Mouse (Mus musculus) forebrain, embryonic 10.5 days (tissue): ENCODE measurements around the gene Acvrl1. TPM values are rescaled to one million over a fixed set of nuclear protein-coding genes. Genes with fewer than 3 reads are reported as not detected.

Experiments used
- DNase-seq: peaks from one replicate; pipeline ENCODE4 v3.0.0-alpha.2; 2017; ENCODE audit warnings: low spot score; ENCODE audit errors: extremely low spot score
- H3K27ac ChIP-seq: fragments of 300-500 bp; sonication (generic); 2 replicates; pipeline ENCODE4 v1.5.1; 2016; ENCODE audit warnings: mild to moderate bottlenecking
- H3K27me3 ChIP-seq: fragments of 300-500 bp; sonication (generic); 2 replicates; pipeline ENCODE4 v1.6.1; 2016; ENCODE audit warnings: mild to moderate bottlenecking; ENCODE audit not compliant: poor library complexity, severe bottlenecking
- H3K36me3 ChIP-seq: fragments of 300-500 bp; sonication (generic); replicated peaks from 2 replicates; pipeline ENCODE4 v1.6.1; 2016; ENCODE audit warnings: mild to moderate bottlenecking, moderate library complexity
- H3K4me1 ChIP-seq: fragments of 300-500 bp; sonication (generic); 2 replicates; pipeline ENCODE4 v1.6.1; 2016
- H3K4me3 ChIP-seq: fragments of 300-500 bp; sonication (generic); 2 replicates; pipeline ENCODE4 v1.5.1; 2016; ENCODE audit warnings: mild to moderate bottlenecking, moderate library complexity
- H3K9me3 ChIP-seq: fragments of 300-500 bp; sonication (generic); 2 replicates; pipeline ENCODE4 v1.6.1; 2016; ENCODE audit warnings: mild to moderate bottlenecking, moderate library complexity
- WGBS: fragments of 180-500 bp; shearing (Covaris S2); methylation state at CpG from one replicate; pipeline ENCODE4 v1.1.7; 2016; 5-methylcytosine and 5-hydroxymethylcytosine counted together
- polyA plus RNA-seq: library from polyadenylated mRNA; unstranded; fragments of >200 nt; fragmentation: Nextera tagmentation; extraction: Ambion mirVana; gene quantifications from 2 replicates; pipeline ENCODE4 v1.2.1, GENCODE M21; 2016

The Acvrl1 gene
- polyA plus RNA-seq = 8.0 and 8.1 TPM in 2 replicates

- H3K4me1 ChIP-seq = peaks cover 39% of the 10 kb centered on the region
- WGBS = 4% methylated on average over 46 of the region's 46 CpGs
- H3K27me3 ChIP-seq = peaks cover 75% of the 10 kb centered on the region
- no peaks in the 10 kb centered on the region for H3K9me3 ChIP-seq
- DNase-seq = no peak
- H3K36me3 ChIP-seq = no peaks in the 10 kb centered on the region
- peak within 1 kb of the TSS; percentile 67 for H3K27ac ChIP-seq
- peak within 1 kb of the TSS; percentile 48 for H3K4me3 ChIP-seq
Observed at GRCm38 (mm10) chr15:101128181-101129089, at the start of gene Acvrl1. Acvrl1 (plus strand) TSS chr15:101128522.

- peak; percentile 84 for DNase-seq
- Histone ChIP-seq H3K9me3 (no peaks in the 10 kb centered on the region), H3K4me1 (peaks cover 91% of the 10 kb centered on the region), H3K4me3 (peak overlapping the region; percentile 90), H3K27ac (peak overlapping the region; percentile 99), H3K27me3 (peaks cover 23% of the 10 kb centered on the region), H3K36me3 (peaks cover 8% of the 10 kb centered on the region)
- under 1% methylated on average over 30 of the region's 30 CpGs for WGBS
Observed at GRCm38 (mm10) chr15:101078731-101079156, 49.6 kb upstream of the Acvrl1 start.

GRCm38 (mm10) chr15:101080031-101080520 lies 48.2 kb upstream of the Acvrl1 start:
- DNase-seq = no peak
- peaks cover 23% of the 10 kb centered on the region for H3K27me3 ChIP-seq
- 0 out of 2 replicates have a peak overlapping the region, but pooled peaks have one; percentile 90 for H3K4me3 ChIP-seq
- peak overlapping the region; percentile 99 for H3K27ac ChIP-seq
- peaks cover 86% of the 10 kb centered on the region for H3K4me1 ChIP-seq
- WGBS = 78% methylated on average over 9 of the region's 9 CpGs
- no peaks in the 10 kb centered on the region for H3K9me3 ChIP-seq
- no peaks in the 10 kb centered on the region for H3K36me3 ChIP-seq

GRCm38 (mm10) chr15:101081035-101081548 lies 47.2 kb upstream of the Acvrl1 start:
- Histone ChIP-seq H3K27ac (peak overlapping the region; percentile 71), H3K4me1 (peaks cover 76% of the 10 kb centered on the region), H3K4me3 (no peak overlapping the region), H3K27me3 (peaks cover 23% of the 10 kb centered on the region), H3K36me3 (no peaks in the 10 kb centered on the region), H3K9me3 (no peaks in the 10 kb centered on the region)
- DNase-seq = no peak
- 78% methylated on average over 7 of the region's 7 CpGs for WGBS

GRCm38 (mm10) chr15:101082236-101082635 lies 46.1 kb upstream of the Acvrl1 start:
- H3K27me3 ChIP-seq = peaks cover 26% of the 10 kb centered on the region
- H3K9me3 ChIP-seq = no peaks in the 10 kb centered on the region
- H3K4me1 ChIP-seq = peaks cover 68% of the 10 kb centered on the region
- H3K27ac ChIP-seq = peak overlapping the region; percentile 71
- no peak for DNase-seq
- H3K4me3 ChIP-seq = no peak overlapping the region
- 56% methylated on average over 4 of the region's 4 CpGs for WGBS
- no peaks in the 10 kb centered on the region for H3K36me3 ChIP-seq

- peaks cover 56% of the 10 kb centered on the region for H3K4me1 ChIP-seq
- H3K36me3 ChIP-seq = no peaks in the 10 kb centered on the region
- H3K27me3 ChIP-seq = peaks cover 27% of the 10 kb centered on the region
- 75% methylated on average over 10 of the region's 10 CpGs for WGBS
- no peaks in the 10 kb centered on the region for H3K9me3 ChIP-seq
- no peak for DNase-seq
- no peak overlapping the region for H3K4me3 ChIP-seq
- H3K27ac ChIP-seq = no peak overlapping the region; the same call in 1 of the 2 replicates
Observed at GRCm38 (mm10) chr15:101084499-101084898, 43.8 kb upstream of the Acvrl1 start.

GRCm38 (mm10) chr15:101086451-101086850 lies 41.9 kb upstream of the Acvrl1 start:
- Histone ChIP-seq H3K9me3 (no peaks in the 10 kb centered on the region), H3K4me3 (no peak overlapping the region), H3K4me1 (peaks cover 38% of the 10 kb centered on the region), H3K27me3 (peaks cover 26% of the 10 kb centered on the region), H3K36me3 (no peaks in the 10 kb centered on the region), H3K27ac (no peak overlapping the region)
- WGBS = 77% methylated on average over 9 of the region's 9 CpGs
- DNase-seq = no peak

- no peak for DNase-seq
- 85% methylated on average over 3 of the region's 3 CpGs for WGBS
- Histone ChIP-seq H3K27ac (no peak overlapping the region), H3K27me3 (peaks cover 30% of the 10 kb centered on the region), H3K9me3 (no peaks in the 10 kb centered on the region), H3K4me1 (peaks cover 38% of the 10 kb centered on the region), H3K36me3 (no peaks in the 10 kb centered on the region), H3K4me3 (no peak overlapping the region)
Observed at GRCm38 (mm10) chr15:101086956-101087355, 41.4 kb upstream of the Acvrl1 start.

- no peak overlapping the region for H3K27ac ChIP-seq
Observed at GRCm38 (mm10) chr15:101088291-101088690, 40.0 kb upstream of the Acvrl1 start.

GRCm38 (mm10) chr15:101091551-101091950 lies 36.8 kb upstream of the Acvrl1 start:
- no peaks in the 10 kb centered on the region for H3K36me3 ChIP-seq
- H3K27ac ChIP-seq = peak overlapping the region; percentile 76
- peaks cover 62% of the 10 kb centered on the region for H3K4me1 ChIP-seq
- no peak for DNase-seq
- WGBS = 93% methylated on average over 8 of the region's 8 CpGs
- peaks cover 66% of the 10 kb centered on the region for H3K27me3 ChIP-seq
- no peaks in the 10 kb centered on the region for H3K9me3 ChIP-seq
- H3K4me3 ChIP-seq = no peak overlapping the region

More at GRCm38 (mm10) chr15:101088291-101088690, 40.0 kb upstream of the Acvrl1 start:
- no peaks in the 10 kb centered on the region for H3K9me3 ChIP-seq
- H3K27me3 ChIP-seq = peaks cover 37% of the 10 kb centered on the region
- WGBS = 75% methylated on average over 4 of the region's 4 CpGs
- no peak overlapping the region for H3K4me3 ChIP-seq
- H3K36me3 ChIP-seq = no peaks in the 10 kb centered on the region
- DNase-seq = no peak
- H3K4me1 ChIP-seq = peaks cover 41% of the 10 kb centered on the region

- Histone ChIP-seq H3K4me3 (peak overlapping the region; percentile 32), H3K36me3 (no peaks in the 10 kb centered on the region), H3K27me3 (peaks cover 74% of the 10 kb centered on the region), H3K9me3 (no peaks in the 10 kb centered on the region), H3K4me1 (peaks cover 69% of the 10 kb centered on the region), H3K27ac (peak overlapping the region; percentile 76)
- peak; percentile 45 for DNase-seq
- 12% methylated on average over 14 of the region's 14 CpGs for WGBS
Observed at GRCm38 (mm10) chr15:101092121-101092828, 36.0 kb upstream of the Acvrl1 start.

GRCm38 (mm10) chr15:101092829-101093648 lies 35.3 kb upstream of the Acvrl1 start:
- DNase-seq = peak; percentile 73
- no peaks in the 10 kb centered on the region for H3K9me3 ChIP-seq
- WGBS = 7% methylated on average over 25 of the region's 25 CpGs
- peak overlapping the region; percentile 32 for H3K4me3 ChIP-seq
- H3K27ac ChIP-seq = peak overlapping the region; percentile 76
- peaks cover 81% of the 10 kb centered on the region for H3K27me3 ChIP-seq
- peaks cover 76% of the 10 kb centered on the region for H3K4me1 ChIP-seq
- no peaks in the 10 kb centered on the region for H3K36me3 ChIP-seq
